Mouse (Mus musculus): ENCODE data around the gene Tmprss5.

Tmprss5 gene

DNA sequence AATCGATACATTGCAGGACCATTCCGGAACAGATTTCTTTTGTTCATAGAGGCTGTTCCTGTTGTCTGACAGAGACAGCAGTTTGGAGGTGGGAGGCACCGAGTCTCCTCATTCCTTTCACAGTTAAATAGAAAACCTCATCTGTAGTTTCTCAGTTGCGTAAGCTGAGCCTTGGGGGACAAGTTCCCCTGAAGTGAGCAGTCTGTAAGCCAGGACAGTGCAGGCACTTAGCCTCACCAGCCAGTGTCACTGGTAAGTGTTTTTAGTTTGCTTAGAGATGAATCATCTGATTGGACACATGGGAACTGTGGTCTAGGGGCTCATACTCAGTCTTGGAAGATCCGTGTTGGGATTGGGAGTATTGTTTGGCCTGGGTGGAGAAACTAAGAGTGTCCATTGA lies at the start of gene Tmprss5:
Gene Tmprss5, plus strand, starts transcription at position 154 of the 400 bp plus-strand sequence.
- no peak for DNase-seq (ENCODE audit: low read depth, low spot score)

DNA sequence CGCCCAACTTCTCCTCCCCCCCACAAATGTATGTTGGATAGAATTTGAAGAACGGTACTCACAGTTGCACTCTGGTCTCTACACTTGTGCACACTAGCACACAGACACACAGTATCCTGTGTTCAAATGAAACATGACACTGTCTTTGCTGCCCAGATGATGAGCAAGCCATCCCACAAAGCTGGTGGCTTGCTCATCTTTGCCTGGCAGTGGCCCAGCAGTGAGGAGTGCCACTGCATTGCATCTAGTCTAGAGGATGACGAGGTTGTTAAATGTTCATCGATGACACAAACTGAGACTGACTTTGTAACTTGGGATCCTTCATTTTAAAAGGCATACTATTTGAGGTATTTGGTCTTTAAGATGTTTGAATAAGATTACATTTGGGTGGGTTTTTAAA lies 46.3 kb upstream of the Tmprss5 start:
- DNase-seq (ENCODE audit: low read depth, low spot score), result peak; percentile 64

DNA sequence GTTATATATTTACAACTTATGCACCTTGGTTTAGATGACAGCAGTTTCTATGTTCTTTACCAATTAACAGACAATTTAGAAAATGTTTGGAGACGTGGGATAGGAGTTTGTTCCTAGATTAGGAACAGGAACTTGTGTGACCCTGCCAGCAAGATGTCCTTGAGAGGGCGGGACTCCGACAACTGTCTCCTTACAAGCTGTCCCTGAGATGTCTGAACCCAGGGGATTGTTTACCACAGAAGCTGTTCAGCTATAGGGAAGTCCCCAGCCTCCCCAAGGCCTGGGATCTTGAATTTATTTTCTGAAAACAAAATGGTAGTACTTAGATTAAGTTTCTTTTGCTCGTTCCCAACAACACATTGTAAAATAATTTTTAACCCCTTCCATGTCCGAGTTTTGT lies 30.2 kb upstream of the Tmprss5 start:
- DNase-seq (ENCODE audit: low read depth, low spot score), result no peak

DNA sequence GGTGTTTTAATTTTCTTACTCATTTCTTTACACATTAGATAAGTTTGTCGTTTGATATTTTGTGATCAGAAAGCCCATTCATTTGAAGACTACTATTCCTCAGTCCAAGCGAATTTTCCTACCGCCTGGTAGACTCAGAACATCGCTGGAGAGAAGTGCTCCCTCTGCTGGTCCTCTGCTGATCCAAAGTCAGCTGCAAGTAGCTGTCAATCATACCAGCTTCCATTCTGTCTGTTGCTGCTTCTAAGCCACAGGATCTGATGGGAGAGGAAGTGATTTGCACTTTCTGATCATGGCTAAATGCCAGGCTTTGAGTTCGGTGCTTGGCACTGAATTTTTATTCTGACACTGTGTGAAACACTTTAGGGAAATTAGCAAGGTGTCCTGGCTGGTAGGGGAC lies 29.7 kb upstream of the Tmprss5 start:
- peak; percentile 85 for DNase-seq (ENCODE audit: low read depth, low spot score)

DNA sequence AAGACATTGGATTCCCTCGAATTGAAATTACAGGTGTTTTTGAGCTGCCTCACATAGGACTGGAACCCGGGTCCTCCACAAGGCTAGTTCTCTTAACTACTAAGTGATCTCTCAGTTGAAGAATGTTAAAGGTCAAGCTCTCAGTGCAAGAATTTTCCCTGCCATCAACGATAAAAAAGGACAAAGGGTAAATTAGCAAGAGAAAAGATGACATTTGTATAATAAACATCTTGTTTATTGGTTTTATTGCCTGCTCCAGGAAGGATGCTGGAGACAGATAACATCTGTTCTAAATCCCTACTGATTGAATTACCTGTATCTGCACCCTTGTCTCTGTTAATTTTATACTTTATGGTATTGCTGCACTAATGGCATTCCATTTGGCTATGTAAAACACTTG lies 27.0 kb upstream of the Tmprss5 start:
- DNase-seq (ENCODE audit: low read depth, low spot score), result no peak

DNA sequence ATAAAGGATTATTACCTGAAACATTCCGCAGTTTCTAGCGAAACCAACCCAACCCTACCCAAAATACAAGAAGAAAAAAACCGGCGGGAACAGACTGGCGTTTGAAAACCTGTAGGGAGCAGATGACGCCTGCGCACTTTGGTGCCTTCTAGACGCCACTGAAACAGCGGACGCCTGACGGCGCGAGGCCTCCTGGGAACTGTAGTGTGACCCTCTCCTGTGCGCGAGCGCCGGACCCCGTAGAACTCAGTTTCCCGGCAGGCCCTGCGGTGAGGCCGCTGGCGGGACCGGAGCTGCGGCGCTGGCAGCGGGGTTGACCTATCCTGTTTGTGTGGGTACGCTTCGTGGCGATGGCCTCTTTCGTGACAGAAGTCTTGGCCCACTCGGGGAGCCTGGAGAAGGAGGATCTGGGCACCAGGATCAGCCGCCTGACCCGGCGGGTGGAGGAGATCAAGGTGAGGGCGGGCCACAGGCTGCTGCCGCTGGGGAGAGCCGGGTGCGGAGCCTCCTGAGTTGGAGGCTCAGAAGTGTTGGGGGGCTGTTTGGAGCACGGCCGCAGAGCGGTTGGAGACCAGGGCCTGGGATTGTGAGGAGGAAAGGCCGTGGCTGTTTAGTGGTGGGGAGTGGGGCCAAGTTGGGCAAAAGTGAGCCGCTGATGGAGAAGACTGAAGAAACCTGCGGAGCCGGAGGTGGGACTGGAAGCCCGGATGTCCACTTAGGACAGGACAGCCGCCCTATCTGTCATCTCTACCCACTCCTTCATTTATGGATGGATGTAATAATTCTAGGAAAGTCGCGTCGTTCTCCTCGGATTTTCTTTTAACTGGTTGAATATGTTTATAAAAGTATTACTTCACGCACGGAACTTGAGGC lies 25.5 kb upstream of the Tmprss5 start, which contains the start of gene Zw10:
Gene Zw10, plus strand, starts transcription at position 281 of the 873 bp plus-strand sequence.
- DNase-seq (ENCODE audit: low read depth, low spot score), result peak; percentile 99

DNA sequence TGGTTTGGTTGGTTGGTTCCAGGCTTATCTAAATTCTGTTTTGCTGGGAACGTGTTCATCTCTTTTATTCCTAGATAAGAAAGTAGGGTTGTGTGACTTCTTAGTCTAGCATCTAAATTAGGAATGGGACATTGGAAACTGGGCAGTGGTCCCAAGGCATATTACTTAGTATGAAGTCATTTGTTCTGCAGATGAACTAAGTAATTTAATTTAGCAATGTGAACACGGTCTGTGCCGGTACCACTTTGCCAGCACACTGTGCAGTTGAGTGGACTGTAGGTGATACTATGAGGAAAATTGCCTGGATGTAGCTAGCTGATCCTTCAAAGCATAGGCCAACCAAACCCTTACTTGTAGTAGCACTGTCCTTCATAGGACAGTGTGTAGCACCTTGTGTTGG lies 4.2 kb upstream of the Tmprss5 start:
- DNase-seq (ENCODE audit: low read depth, low spot score), result no peak

DNA sequence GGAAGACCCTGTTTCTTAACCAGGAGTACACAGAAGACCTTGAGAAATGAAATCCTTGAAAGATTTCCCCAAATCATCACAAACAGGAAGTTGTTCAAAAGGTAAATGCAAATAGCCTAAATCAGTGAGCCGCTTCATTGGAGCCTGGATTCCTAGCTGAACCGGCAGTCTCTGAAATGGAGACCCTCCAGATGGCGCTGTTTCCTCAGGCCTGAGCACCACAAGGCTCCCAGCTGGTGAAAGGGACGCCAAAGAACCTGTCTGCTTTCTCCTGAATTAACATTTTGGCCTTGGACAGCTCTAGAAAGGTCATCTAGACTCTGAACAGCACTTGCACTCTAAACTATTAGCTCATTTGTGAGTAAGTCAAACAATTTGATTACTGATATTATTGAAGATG lies 501 bp downstream of the Tmprss5 start:
- peak; percentile 91 for DNase-seq (ENCODE audit: low read depth, low spot score)

DNA sequence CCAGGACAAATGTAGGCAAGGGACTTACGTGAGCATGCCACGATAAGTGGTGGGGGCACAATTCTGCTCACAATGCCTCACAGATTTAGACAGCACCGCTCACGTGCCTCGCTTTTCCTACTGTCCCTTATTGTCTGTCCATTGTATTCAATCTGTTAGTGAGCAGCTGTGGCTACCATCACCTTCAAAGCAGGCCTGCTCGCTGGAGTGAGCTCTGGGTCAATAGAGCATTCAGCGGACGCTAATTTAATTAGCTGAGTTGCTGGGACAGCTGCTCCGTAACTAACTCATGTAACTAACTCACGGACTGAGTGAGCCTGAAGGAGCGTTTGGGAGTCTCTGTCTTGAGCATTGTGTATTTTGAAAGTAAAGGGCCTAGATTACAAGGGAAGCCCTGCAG lies 6.3 kb downstream of the Tmprss5 start:
- DNase-seq (ENCODE audit: low read depth, low spot score), result no peak

DNA sequence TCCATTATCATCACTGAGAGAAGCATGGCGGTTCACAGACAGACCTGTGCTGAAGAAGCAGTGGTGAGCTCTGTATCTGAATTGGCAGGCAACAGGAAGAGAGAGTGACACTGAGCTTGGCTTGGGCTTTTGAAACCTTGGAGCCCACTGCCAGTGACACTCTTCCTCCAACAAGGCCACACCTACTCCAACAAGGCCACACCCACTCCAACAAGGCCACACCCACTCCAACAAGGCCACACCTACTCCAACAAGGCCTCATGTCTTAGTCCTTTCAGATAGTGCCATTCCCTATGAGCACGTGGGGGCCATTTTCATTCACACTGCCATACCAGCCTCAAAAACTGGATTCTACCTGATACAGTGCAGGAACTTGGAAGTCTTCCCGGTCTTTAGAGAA lies 17.8 kb downstream of the Tmprss5 start:
- no peak for DNase-seq (ENCODE audit: low read depth, low spot score)

DNA sequence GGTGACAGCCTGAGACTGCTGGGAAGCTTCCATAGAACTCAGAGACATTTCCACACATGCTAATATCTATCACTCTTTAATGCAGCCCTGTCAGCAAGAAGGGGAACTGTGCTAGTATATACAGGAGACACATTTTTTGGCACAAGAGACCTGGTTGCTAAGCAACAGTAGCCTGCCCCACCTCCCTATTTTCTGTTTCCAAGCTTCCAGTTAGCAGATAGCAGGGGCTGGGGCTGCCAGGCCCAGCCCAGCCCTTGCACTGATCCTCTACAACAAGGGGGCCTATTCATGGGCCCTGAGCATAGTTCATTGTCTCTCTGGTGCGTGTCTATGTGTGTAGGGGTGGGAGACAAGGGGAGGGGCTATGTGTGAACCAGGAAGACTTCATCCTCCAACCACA lies 21.3 kb downstream of the Tmprss5 start:
- peak; percentile 85 for DNase-seq (ENCODE audit: low read depth, low spot score)

DNA sequence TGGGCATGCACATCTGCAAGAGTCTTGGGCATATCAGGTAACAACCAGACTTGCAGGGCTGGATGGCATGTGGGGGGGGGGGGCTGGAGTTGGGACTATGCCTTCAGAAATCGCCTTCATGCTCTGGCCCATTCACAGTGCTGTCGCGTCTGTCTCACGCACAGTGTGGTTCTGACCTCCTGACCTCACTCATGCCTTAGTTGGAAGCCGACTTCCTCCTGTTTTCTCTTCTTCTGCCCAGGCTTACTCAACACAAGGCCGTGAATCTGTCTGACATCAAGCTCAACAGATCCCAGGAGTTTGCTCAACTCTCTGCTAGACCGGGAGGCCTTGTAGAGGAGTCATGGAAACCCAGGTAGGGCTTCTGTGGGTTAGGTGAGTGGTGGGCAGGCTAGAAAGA lies 28.0 kb downstream of the Tmprss5 start:
- DNase-seq (ENCODE audit: low read depth, low spot score), result no peak

DNA sequence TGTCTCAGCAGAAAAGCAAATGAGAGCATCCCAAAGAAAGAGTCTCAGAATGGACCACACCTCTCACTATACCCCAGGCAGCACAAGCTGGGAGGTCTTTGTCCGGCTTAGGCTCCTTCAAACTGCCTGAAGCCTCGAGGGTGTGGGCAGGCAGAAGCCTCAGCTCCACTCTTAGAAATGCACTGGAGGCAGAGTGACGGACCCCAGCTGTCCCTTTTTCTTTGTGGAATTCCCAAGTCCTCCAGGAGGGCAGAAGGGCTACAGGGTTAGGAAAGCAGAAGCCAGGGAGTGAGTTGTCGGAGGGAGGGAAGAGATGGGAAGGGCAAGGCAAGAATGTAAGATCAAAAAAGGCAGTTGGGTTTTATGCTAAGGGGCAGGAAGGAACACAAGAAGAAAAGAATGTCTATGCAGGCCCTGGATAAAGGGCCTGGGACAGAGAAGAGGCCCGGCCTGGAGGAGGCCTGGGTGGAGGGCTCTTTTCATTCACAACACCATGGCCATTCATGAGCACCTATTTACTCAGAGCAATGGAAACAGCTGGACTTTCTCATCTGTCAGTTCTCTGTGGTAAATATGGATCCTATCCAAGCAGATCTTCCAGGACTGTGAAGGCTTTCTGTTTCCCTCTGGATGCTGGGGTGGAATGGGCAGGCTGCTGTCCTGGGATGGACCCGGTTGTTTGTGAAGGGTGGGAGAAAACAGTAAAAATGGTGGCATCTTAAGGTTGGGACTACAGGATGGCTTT lies 29.6 kb downstream of the Tmprss5 start:
- peak; percentile 16 for DNase-seq (ENCODE audit: low read depth, low spot score)

DNA sequence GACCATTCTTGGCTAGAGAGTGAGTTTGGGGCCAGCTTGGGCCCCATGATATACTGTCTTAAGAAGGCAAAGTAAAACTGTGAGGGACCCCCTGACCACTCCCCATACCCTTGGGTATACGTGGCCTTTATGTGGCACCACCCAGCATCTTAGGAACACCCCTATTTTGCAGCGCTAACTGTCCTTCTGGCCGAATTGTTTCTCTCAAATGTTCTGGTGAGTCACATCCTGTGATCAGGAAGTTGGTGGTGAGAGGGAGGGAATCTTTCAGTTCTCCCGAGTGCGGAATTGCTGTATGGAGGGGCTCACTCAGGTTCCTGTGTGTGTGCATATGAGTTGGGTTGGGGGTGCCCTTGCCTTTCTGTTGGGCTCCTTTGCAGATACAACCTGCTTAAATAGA lies 30.2 kb downstream of the Tmprss5 start:
- no peak for DNase-seq (ENCODE audit: low read depth, low spot score)

DNA sequence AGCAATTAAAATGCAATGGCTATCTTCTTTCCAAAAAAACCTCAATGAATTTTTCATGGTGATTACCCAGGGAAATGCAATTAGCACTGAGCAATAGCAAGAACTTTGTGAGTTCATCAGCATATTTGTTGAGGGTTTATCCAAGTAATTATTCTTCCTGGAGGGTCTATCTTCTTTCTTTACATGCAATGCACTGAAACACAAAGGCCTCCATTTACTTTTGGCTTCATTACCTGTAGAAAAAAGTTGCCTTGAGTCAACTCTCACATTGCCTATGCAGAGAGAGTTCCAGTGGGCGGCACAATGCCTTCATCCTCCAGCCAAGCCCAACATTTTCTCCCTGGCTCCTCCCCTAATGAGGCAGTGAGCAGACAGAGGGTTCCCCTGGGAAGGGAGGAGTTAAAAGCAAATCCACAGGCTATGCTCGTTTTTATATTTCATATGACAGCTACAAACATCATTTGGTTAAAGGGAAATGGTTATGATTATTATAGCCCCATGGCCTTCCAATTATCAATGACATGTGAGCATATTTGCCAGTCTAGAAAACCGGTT lies 37.3 kb downstream of the Tmprss5 start:
- DNase-seq (ENCODE audit: low read depth, low spot score), result no peak

DNA sequence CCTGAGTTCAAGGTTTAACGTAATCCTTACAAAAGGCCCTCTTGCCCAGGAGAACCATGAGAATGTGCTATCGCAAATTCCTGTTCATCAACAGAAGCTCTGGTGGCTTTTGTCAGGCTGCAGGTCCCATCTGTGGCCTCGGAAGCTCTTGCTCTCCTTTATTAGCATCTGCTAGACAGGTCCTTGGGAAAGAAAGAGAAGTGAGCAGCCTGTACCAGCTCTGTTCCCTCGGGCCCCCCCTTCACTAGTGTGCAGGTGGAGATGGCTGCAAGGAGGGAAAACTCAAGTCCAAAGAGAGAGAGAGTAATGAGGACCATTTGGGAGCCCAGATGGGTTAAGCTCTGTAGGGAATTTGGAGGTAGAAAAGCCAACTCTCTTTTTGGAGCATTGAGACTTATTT lies 38.7 kb downstream of the Tmprss5 start:
- DNase-seq (ENCODE audit: low read depth, low spot score), result peak; percentile 48

DNA sequence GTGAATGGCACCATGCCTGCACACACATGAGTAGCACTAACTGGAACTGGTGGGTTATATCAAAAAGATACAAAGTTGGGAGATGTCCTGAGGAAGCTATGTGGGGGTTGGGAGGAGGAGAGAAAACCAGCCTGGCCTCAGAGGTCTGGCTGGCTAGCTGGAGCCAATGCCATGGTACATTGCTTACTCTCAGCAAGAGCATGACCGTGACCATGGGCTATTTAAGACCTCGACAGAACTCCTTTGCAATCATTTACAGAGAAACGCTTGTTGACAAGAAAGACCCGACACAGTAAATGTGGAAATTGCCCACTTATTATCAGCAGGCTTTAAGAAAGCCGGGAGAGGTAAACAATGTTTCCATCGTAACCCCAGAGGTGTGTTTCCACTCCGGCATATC lies 44.6 kb downstream of the Tmprss5 start:
- no peak for DNase-seq (ENCODE audit: low read depth, low spot score)

DNA sequence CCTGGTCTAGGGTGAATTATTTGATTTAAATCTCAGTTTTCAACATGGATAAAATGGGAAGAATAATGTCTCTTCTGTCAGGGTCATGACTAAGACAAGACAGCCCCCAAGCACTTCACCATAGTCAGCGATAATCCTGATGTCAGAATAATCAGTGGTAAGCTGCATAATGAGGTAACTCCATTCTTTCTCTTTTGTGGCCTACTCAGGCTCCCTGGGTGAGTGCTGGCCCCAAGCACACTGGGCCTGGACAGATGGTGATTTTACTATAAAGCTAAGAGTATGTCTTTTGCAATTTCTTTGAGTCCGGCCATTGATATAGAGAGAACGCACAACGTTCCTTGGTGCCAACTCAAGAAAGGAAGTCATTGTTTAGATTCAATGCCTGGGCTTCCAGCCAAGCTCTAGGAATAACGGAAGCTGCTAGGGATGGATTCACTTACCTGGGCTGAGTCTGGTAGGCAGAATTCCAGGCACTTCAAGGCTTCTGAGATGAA lies 49.5 kb downstream of the Tmprss5 start:
- peak; percentile 27 for DNase-seq (ENCODE audit: low read depth, low spot score)

DNA sequence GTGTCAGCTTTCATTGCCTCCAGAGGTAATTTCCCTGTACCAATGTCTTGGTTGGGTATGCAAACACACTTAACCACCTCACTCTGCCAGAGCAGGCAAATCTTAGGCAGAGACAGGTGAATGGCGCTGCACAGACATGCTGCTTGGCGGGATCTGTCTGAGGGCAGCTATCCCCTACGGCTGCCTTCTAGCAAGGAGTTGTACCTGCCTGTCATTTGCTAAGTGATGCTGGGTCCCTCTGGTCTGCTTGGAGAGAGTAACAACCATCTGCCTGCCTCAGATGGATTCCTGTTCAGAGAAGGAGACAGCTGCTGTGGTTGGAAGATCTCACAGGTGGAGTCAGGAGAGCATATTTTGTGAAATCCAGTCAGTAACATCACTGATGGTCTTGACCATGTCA lies 62.8 kb downstream of the Tmprss5 start:
- DNase-seq (ENCODE audit: low read depth, low spot score), result no peak

DNA sequence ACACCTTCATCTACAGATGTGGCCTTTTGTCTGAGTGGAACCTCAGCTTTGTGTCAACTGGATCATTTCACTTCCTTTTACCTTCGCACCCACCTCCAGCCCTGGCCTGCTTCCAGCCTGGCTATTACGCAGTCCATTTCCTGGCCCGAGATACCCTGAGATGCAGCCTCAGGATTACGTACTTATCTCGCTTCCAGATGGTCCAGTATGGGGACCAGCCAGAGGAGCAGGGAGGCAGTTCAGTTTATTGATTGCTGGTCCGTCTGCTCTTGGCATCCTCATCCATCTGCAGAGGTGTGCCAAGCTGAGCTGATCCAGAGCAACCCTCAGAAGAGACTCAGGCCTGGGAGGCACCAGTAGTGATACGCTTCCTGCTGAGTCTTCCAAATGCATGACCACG lies 64.7 kb downstream of the Tmprss5 start:
- no peak for DNase-seq (ENCODE audit: low read depth, low spot score)

DNA sequence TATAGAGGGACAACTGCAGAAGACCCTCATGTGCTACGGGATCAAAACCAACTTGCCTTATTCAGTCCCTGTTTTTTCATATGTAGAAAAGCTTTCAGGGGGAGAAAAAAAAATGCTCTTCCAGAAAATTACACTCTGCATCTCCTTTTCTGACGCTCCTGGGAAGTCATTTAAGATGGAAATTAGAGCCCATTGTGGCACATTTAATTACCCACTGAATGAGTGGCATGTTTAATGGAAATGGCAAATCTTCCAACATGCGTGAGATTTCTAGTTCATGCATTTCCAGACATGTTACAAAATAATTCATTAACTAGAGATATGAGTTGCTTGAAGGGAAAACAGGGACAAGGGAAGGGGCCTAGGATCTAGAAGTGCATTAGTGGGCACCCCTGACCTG lies 66.0 kb downstream of the Tmprss5 start:
- DNase-seq (ENCODE audit: low read depth, low spot score), result no peak
